Mouse (Mus musculus) embryonic facial prominence, embryonic 12.5 days (tissue): ENCODE data around the gene Sdc4. TPM values are rescaled to one million over a fixed set of nuclear protein-coding genes. Genes with fewer than 3 reads are reported as not detected.

Experiments used
- ATAC-seq: fragments of 200-750 bp; cut with Nextera tagmentation; 2 replicates; pipeline ENCODE4 v1.8.0; 2017; ENCODE audit not compliant: insufficient number of reproducible peaks, insufficient read depth, low FRiP score, low TSS enrichment
- H3K27ac ChIP-seq: fragments of 300-500 bp; sonication (generic); 2 replicates; pipeline ENCODE4 v1.5.1; 2016; ENCODE audit warnings: mild to moderate bottlenecking
- H3K27me3 ChIP-seq: fragments of 300-500 bp; sonication (generic); 2 replicates; pipeline ENCODE4 v1.6.1; 2016; ENCODE audit warnings: mild to moderate bottlenecking, moderate library complexity
- H3K36me3 ChIP-seq: fragments of 300-500 bp; sonication (generic); 2 replicates; pipeline ENCODE4 v1.6.1; 2016; ENCODE audit warnings: mild to moderate bottlenecking
- H3K4me1 ChIP-seq: fragments of 300-500 bp; sonication (generic); 2 replicates; pipeline ENCODE4 v1.6.1; 2016
- H3K4me2 ChIP-seq: fragments of 300-500 bp; sonication (generic); replicated peaks from 2 replicates; pipeline ENCODE4 v1.6.1; 2016; ENCODE audit warnings: mild to moderate bottlenecking, moderate library complexity
- H3K4me3 ChIP-seq: fragments of 300-500 bp; sonication (generic); 2 replicates; pipeline ENCODE4 v1.5.1; 2016; ENCODE audit warnings: mild to moderate bottlenecking
- H3K9ac ChIP-seq: fragments of 300-500 bp; sonication (generic); 2 replicates; pipeline ENCODE4 v1.6.1; 2016; ENCODE audit warnings: mild to moderate bottlenecking, moderate library complexity
- H3K9me3 ChIP-seq: fragments of 300-500 bp; sonication (generic); 2 replicates; pipeline ENCODE4 v1.6.1; 2016; ENCODE audit warnings: mild to moderate bottlenecking, moderate library complexity
- WGBS: fragments of 180-500 bp; shearing (Covaris S2); methylation state at CpG from one replicate; pipeline ENCODE4 v1.1.7; 2016; 5-methylcytosine and 5-hydroxymethylcytosine counted together
- polyA plus RNA-seq: library from polyadenylated mRNA; unstranded; fragments of >200 nt; fragmentation: Nextera tagmentation; extraction: Ambion mirVana; gene quantifications from 2 replicates; pipeline ENCODE4 v1.2.1, GENCODE M21; 2016

Sdc4 gene
- polyA plus RNA-seq, 1 experiment from 2014 or later, result 44.4 TPM

GRCm38 (mm10) chr2:164446086-164446469 is 2.4 kb upstream of the Sdc4 start:
- H3K36me3 ChIP-seq, result no peaks in the 10 kb centered on the region
- WGBS, result 73% methylated on average over 3 of the region's 3 CpGs
- H3K4me1 ChIP-seq, result peaks cover 19% of the 10 kb centered on the region
- no peak overlapping the region for H3K27ac ChIP-seq
- H3K9me3 ChIP-seq, result no peaks in the 10 kb centered on the region
- no peak for ATAC-seq
- H3K4me2 ChIP-seq, result no peak overlapping the region
- no peak overlapping the region for H3K9ac ChIP-seq
- peaks cover 2% of the 10 kb centered on the region; the same call in 1 of the 2 replicates for H3K27me3 ChIP-seq
- H3K4me3 ChIP-seq, result no peak overlapping the region

- no peak overlapping the region for H3K4me3 ChIP-seq
- no peak overlapping the region for H3K9ac ChIP-seq
- no peak overlapping the region for H3K4me2 ChIP-seq
- H3K27me3 ChIP-seq, result peaks cover 3% of the 10 kb centered on the region; the same call in 1 of the 2 replicates
- no peak overlapping the region for H3K27ac ChIP-seq
- no peak for ATAC-seq
- H3K4me1 ChIP-seq, result peaks cover 25% of the 10 kb centered on the region
- WGBS, result 84% methylated on average over 3 of the region's 3 CpGs
- H3K36me3 ChIP-seq, result no peaks in the 10 kb centered on the region
- H3K9me3 ChIP-seq, result no peaks in the 10 kb centered on the region
Observed at GRCm38 (mm10) chr2:164445399-164446085, 1.9 kb upstream of the Sdc4 start.

- no peak overlapping the region for H3K4me2 ChIP-seq
- H3K4me3 ChIP-seq, result no peak overlapping the region
- H3K36me3 ChIP-seq, result no peaks in the 10 kb centered on the region
- H3K27ac ChIP-seq, result no peak overlapping the region
- ATAC-seq, result no peak
- peaks cover 5% of the 10 kb centered on the region; the same call in 1 of the 2 replicates for H3K27me3 ChIP-seq
- no peak overlapping the region for H3K9ac ChIP-seq
- WGBS, result 78% methylated on average over 2 of the region's 2 CpGs
- peaks cover 31% of the 10 kb centered on the region for H3K4me1 ChIP-seq
- H3K9me3 ChIP-seq, result no peaks in the 10 kb centered on the region
Observed at GRCm38 (mm10) chr2:164444701-164445100, 1.0 kb upstream of the Sdc4 start.

GRCm38 (mm10) chr2:164443051-164443437 is 643 bp downstream of the Sdc4 start:
- Histone ChIP-seq H3K4me1 (peaks cover 36% of the 10 kb centered on the region), H3K27me3 (peaks cover 5% of the 10 kb centered on the region; the same call in 1 of the 2 replicates), H3K9ac (peak overlapping the region; percentile 78), H3K36me3 (no peaks in the 10 kb centered on the region), H3K9me3 (no peaks in the 10 kb centered on the region), H3K27ac (peak overlapping the region; percentile 54), H3K4me2 (peak overlapping the region; percentile 86), H3K4me3 (peak overlapping the region; percentile 62)
- under 1% methylated on average over 26 of the region's 26 CpGs for WGBS
- ATAC-seq, result peak; percentile 72

- WGBS, result 3% methylated on average over 29 of the region's 29 CpGs
- peak overlapping the region; percentile 78 for H3K9ac ChIP-seq
- H3K4me2 ChIP-seq, result peak overlapping the region; percentile 86
- peaks cover 39% of the 10 kb centered on the region for H3K4me1 ChIP-seq
- H3K27me3 ChIP-seq, result peaks cover 5% of the 10 kb centered on the region; the same call in 1 of the 2 replicates
- 0 out of 2 replicates have a peak, but pooled peaks have one; percentile 58 for ATAC-seq
- H3K9me3 ChIP-seq, result no peaks in the 10 kb centered on the region
- peak overlapping the region; percentile 62 for H3K4me3 ChIP-seq
- H3K36me3 ChIP-seq, result no peaks in the 10 kb centered on the region
- peak overlapping the region; percentile 54 for H3K27ac ChIP-seq
Observed at GRCm38 (mm10) chr2:164442315-164443050, 1.2 kb downstream of the Sdc4 start.

- H3K27me3 ChIP-seq, result peaks cover 5% of the 10 kb centered on the region; the same call in 1 of the 2 replicates
- peaks cover 47% of the 10 kb centered on the region for H3K4me1 ChIP-seq
- no peak overlapping the region for H3K27ac ChIP-seq
- peak overlapping the region; percentile 78; the same call in 1 of the 2 replicates for H3K9ac ChIP-seq
- H3K4me2 ChIP-seq, result peak overlapping the region; percentile 86
- H3K9me3 ChIP-seq, result no peaks in the 10 kb centered on the region
- ATAC-seq, result no peak
- peak overlapping the region; percentile 62 for H3K4me3 ChIP-seq
- no peaks in the 10 kb centered on the region for H3K36me3 ChIP-seq
- WGBS, result 33% methylated on average over 7 of the region's 7 CpGs
Observed at GRCm38 (mm10) chr2:164441731-164442130, 2.0 kb downstream of the Sdc4 start.

- Histone ChIP-seq H3K36me3 (no peaks in the 10 kb centered on the region), H3K27me3 (peaks cover 5% of the 10 kb centered on the region; the same call in 1 of the 2 replicates), H3K27ac (no peak overlapping the region), H3K4me1 (peaks cover 52% of the 10 kb centered on the region), H3K9me3 (no peaks in the 10 kb centered on the region), H3K4me2 (peak overlapping the region; percentile 86), H3K9ac (no peak overlapping the region), H3K4me3 (peak overlapping the region; percentile 62; the same call in 1 of the 2 replicates)
- ATAC-seq, result no peak
- WGBS, result 24% methylated on average over 8 of the region's 8 CpGs
Observed at GRCm38 (mm10) chr2:164441155-164441554, 2.5 kb downstream of the Sdc4 start.

GRCm38 (mm10) chr2:164440314-164440713 is 3.4 kb downstream of the Sdc4 start:
- H3K4me1 ChIP-seq, result peaks cover 61% of the 10 kb centered on the region
- no peak overlapping the region for H3K27ac ChIP-seq
- ATAC-seq, result no peak
- H3K9me3 ChIP-seq, result no peaks in the 10 kb centered on the region
- peaks cover 5% of the 10 kb centered on the region; the same call in 1 of the 2 replicates for H3K27me3 ChIP-seq
- H3K4me3 ChIP-seq, result no peak overlapping the region
- WGBS, result 66% methylated on average over 5 of the region's 5 CpGs
- H3K4me2 ChIP-seq, result no peak overlapping the region
- no peak overlapping the region for H3K9ac ChIP-seq
- no peaks in the 10 kb centered on the region for H3K36me3 ChIP-seq

GRCm38 (mm10) chr2:164439001-164439421 is 4.7 kb downstream of the Sdc4 start:
- Histone ChIP-seq H3K4me2 (no peak overlapping the region), H3K36me3 (no peaks in the 10 kb centered on the region), H3K27ac (no peak overlapping the region), H3K27me3 (peaks cover 5% of the 10 kb centered on the region; the same call in 1 of the 2 replicates), H3K4me1 (peaks cover 66% of the 10 kb centered on the region), H3K4me3 (no peak overlapping the region), H3K9ac (no peak overlapping the region), H3K9me3 (no peaks in the 10 kb centered on the region)
- no peak for ATAC-seq
- 66% methylated on average over 3 of the region's 3 CpGs for WGBS

- WGBS, result 64% methylated on average over 8 of the region's 8 CpGs
- Histone ChIP-seq H3K9me3 (no peaks in the 10 kb centered on the region), H3K27me3 (peaks cover 5% of the 10 kb centered on the region; the same call in 1 of the 2 replicates), H3K4me3 (no peak overlapping the region), H3K4me2 (no peak overlapping the region), H3K36me3 (no peaks in the 10 kb centered on the region), H3K4me1 (peaks cover 67% of the 10 kb centered on the region), H3K9ac (no peak overlapping the region), H3K27ac (no peak overlapping the region)
- no peak for ATAC-seq
Observed at GRCm38 (mm10) chr2:164438257-164438656, 5.4 kb downstream of the Sdc4 start.

- H3K27ac ChIP-seq, result no peak overlapping the region
- peaks cover 5% of the 10 kb centered on the region; the same call in 1 of the 2 replicates for H3K27me3 ChIP-seq
- no peak overlapping the region for H3K4me2 ChIP-seq
- H3K9me3 ChIP-seq, result no peaks in the 10 kb centered on the region
- 51% methylated on average over 6 of the region's 6 CpGs for WGBS
- H3K9ac ChIP-seq, result no peak overlapping the region
- ATAC-seq, result no peak
- no peak overlapping the region for H3K4me3 ChIP-seq
- H3K4me1 ChIP-seq, result peaks cover 69% of the 10 kb centered on the region
- H3K36me3 ChIP-seq, result no peaks in the 10 kb centered on the region
Observed at GRCm38 (mm10) chr2:164437710-164438109, 6.0 kb downstream of the Sdc4 start.
